In the genomic region with DNA sequence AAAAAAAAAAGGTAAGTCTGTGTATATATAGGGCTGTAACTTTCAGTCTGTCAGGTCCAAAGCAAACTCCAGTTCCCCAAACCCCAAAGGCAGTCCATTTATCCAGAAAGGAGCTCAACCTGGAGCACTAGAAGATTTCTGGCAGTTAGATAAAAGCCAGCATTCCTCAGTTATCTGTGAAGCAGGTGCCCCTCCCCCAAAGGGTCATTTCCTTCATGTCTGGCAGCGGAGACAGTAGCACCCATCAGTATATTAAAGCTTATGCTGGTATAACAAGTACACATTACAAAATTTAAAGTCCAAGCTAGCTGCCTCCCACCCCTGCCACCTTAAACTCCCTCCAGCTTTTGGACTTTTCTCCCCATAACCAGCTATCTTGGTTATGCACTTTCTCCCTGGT, we compare ENCODE assay signal across 20 mouse cellular contexts. TPM values are rescaled to one million over a fixed set of nuclear protein-coding genes. Genes with fewer than 3 reads are reported as not detected.
A peak's percentile ranks its signal among the peaks of the same experiment; 100 is the strongest.
DNase-seq lines count a peak whose midpoint lies in the region; ATAC-seq and TF ChIP-seq lines count a peak whose summit lies in the region.
"Had no signal": no experiment of that assay in that cellular context is flagged by ENCODE, and none has a peak within 500 bp of the region (broad histone marks: within the 10 kb centered on the region; RNA-seq: fewer than 3 reads in every experiment).

No protein-coding gene starts in this region.

- H3K4me2 ChIP-seq in heart, embryonic 11.5 days: peak overlapping the region; percentile 3; the same call in 1 of the 2 replicates
- no peak overlapping the region for H3K4me2 ChIP-seq in liver, embryonic 13.5 days
- H3K4me2 ChIP-seq in liver, postnatal 0 days (ENCODE audit: low read depth, low read length): no peak overlapping the region
- H3K4me2 ChIP-seq: embryonic facial prominence, embryonic 13.5 days; forebrain, embryonic 12.5 days; hindbrain, embryonic 15.5 days had no signal

- no peaks in the 10 kb centered on the region for H3K36me3 ChIP-seq in heart, embryonic 11.5 days (ENCODE audit: control insufficient read depth, insufficient read depth, low read length)
- H3K36me3 ChIP-seq in liver, embryonic 13.5 days: no peaks in the 10 kb centered on the region
- H3K36me3 ChIP-seq in liver, postnatal 0 days (replicated peaks; ENCODE audit: insufficient read depth, low read length): no peaks in the 10 kb centered on the region
- H3K36me3 ChIP-seq in ES-Bruce4 (ENCODE audit: control insufficient read depth, insufficient read depth, low read length, poor library complexity, severe bottlenecking): no peaks in the 10 kb centered on the region
- H3K36me3 ChIP-seq: embryonic facial prominence, embryonic 13.5 days; forebrain, embryonic 12.5 days; G1E; hindbrain, embryonic 10.5 days; hindbrain, embryonic 15.5 days had no signal

- no peak overlapping the region; the same call in 1 of the 2 replicates for H3K9ac ChIP-seq in heart, embryonic 11.5 days (ENCODE audit: low read depth, low read length)
- no peak overlapping the region for H3K9ac ChIP-seq in liver, embryonic 13.5 days
- no peak overlapping the region for H3K9ac ChIP-seq in liver, postnatal 0 days (replicated peaks)
- H3K9ac ChIP-seq in ES-Bruce4 (ENCODE audit: low read depth, poor library complexity, severe bottlenecking): no peak overlapping the region
- H3K9ac ChIP-seq: embryonic facial prominence, embryonic 13.5 days; forebrain, embryonic 12.5 days; hindbrain, embryonic 15.5 days had no signal

- TF ChIP-seq CTCF in liver, postnatal 0 days (IDR thresholded peaks at IDR 0.05; ENCODE audit: low read depth): no peak
- no peak for TF ChIP-seq CTCF in ES-Bruce4 (IDR thresholded peaks at IDR 0.05; ENCODE audit: low read depth, low read length)

- no peak overlapping the region for H3K27ac ChIP-seq in heart, embryonic 11.5 days (ENCODE audit: low read depth, low read length)
- H3K27ac ChIP-seq in liver, embryonic 13.5 days: peak overlapping the region; percentile 3; the same call in 1 of the 2 replicates
- no peak overlapping the region for H3K27ac ChIP-seq in liver, postnatal 0 days (ENCODE audit: low read depth)
- peak overlapping the region; percentile 37 for H3K27ac ChIP-seq in ES-Bruce4 (ENCODE audit: insufficient read depth, low read length)
- H3K27ac ChIP-seq: embryonic facial prominence, embryonic 13.5 days; forebrain, embryonic 12.5 days; hindbrain, embryonic 10.5 days; hindbrain, embryonic 15.5 days had no signal

- H3K27me3 ChIP-seq in heart, embryonic 11.5 days (ENCODE audit: control insufficient read depth, insufficient read depth, low read length): no peaks in the 10 kb centered on the region
- peaks cover 9% of the 10 kb centered on the region for H3K27me3 ChIP-seq in liver, embryonic 13.5 days
- H3K27me3 ChIP-seq in liver, postnatal 0 days (ENCODE audit: insufficient read depth, low read length): no peaks in the 10 kb centered on the region
- no peaks in the 10 kb centered on the region for H3K27me3 ChIP-seq in ES-Bruce4 (ENCODE audit: control insufficient read depth, insufficient read depth, low read length, poor library complexity, severe bottlenecking)
- H3K27me3 ChIP-seq: embryonic facial prominence, embryonic 13.5 days; hindbrain, embryonic 15.5 days had no signal

- peak; percentile 42 for DNase-seq in adrenal gland, postnatal 14 days
- DNase-seq in adrenal gland, adult 18-20 months (ENCODE audit: low spot score in 2 of 2): no peak
- DNase-seq in heart, adult 9 months (ENCODE audit: low spot score in 2 of 2): no peak
- DNase-seq in liver, embryonic 13.5 days: no peak
- no peak for DNase-seq in liver, postnatal 0 days
- DNase-seq in left cerebral cortex, adult 11 months (ENCODE audit: low spot score): no peak
- DNase-seq: cerebellum, adult 11 months; cerebellum, adult 8-10 months; cerebellum, postnatal 25 days; gastrocnemius, postnatal 10 days; kidney, adult 2 months had no signal

- no peak for ATAC-seq in heart, embryonic 11.5 days (replicated peaks; ENCODE audit: insufficient number of reproducible peaks, low FRiP score, low TSS enrichment)
- no peak for ATAC-seq in liver, embryonic 13.5 days (ENCODE audit: low read depth)
- no peak for ATAC-seq in liver, postnatal 0 days
- ATAC-seq: forebrain, embryonic 16.5 days; intestine, embryonic 16.5 days had no signal

- 16% methylated on average over 1 of the region's 1 CpGs for WGBS in heart, embryonic 11.5 days (ENCODE audit: insufficient replicate concordance)
- 21% methylated on average over 1 of the region's 1 CpGs for WGBS in liver, embryonic 13.5 days (ENCODE audit: insufficient replicate concordance)
- 16% methylated on average over 1 of the region's 1 CpGs for WGBS in liver, postnatal 0 days (ENCODE audit: insufficient replicate concordance)

- TF ChIP-seq EP300 in liver, postnatal 0 days (IDR thresholded peaks at IDR 0.05; ENCODE audit: low read depth): no peak
- TF ChIP-seq EP300 in ES-Bruce4 (IDR thresholded peaks at IDR 0.05; ENCODE audit: insufficient read depth, low read depth, low read length): no peak

- peaks cover 17% of the 10 kb centered on the region for H3K4me1 ChIP-seq in heart, embryonic 11.5 days (ENCODE audit: control insufficient read depth, insufficient read depth, low read length)
- H3K4me1 ChIP-seq in liver, embryonic 13.5 days (replicated peaks): peaks cover 34% of the 10 kb centered on the region
- H3K4me1 ChIP-seq in liver, postnatal 0 days (ENCODE audit: insufficient read depth): peaks cover 10% of the 10 kb centered on the region
- peaks cover 6% of the 10 kb centered on the region for H3K4me1 ChIP-seq in ES-Bruce4 (ENCODE audit: control insufficient read depth, insufficient read depth, low read length)

- no peak overlapping the region for H3K4me3 ChIP-seq in heart, embryonic 11.5 days (ENCODE audit: low read depth, low read length)
- H3K4me3 ChIP-seq in liver, embryonic 13.5 days (replicated peaks): no peak overlapping the region
- no peak overlapping the region for H3K4me3 ChIP-seq in liver, postnatal 0 days (ENCODE audit: low read depth, low read length)
- no peak overlapping the region for H3K4me3 ChIP-seq in ES-Bruce4 (ENCODE audit: low read depth, low read length)
- H3K4me3 ChIP-seq: embryonic facial prominence, embryonic 13.5 days; forebrain, embryonic 12.5 days; hindbrain, embryonic 10.5 days; hindbrain, embryonic 15.5 days had no signal

- no peak for TF ChIP-seq POLR2A in ES-Bruce4 (IDR thresholded peaks at IDR 0.05; ENCODE audit: insufficient read depth, low read length)

- no peaks in the 10 kb centered on the region for H3K9me3 ChIP-seq in heart, embryonic 11.5 days (replicated peaks; ENCODE audit: control insufficient read depth, low read length)
- no peaks in the 10 kb centered on the region for H3K9me3 ChIP-seq in liver, embryonic 13.5 days (replicated peaks)
- H3K9me3 ChIP-seq in liver, postnatal 0 days (ENCODE audit: low read length): no peaks in the 10 kb centered on the region
- no peaks in the 10 kb centered on the region for H3K9me3 ChIP-seq in ES-Bruce4 (replicated peaks; ENCODE audit: control insufficient read depth, insufficient read depth, low read length, poor library complexity, severe bottlenecking)
- H3K9me3 ChIP-seq: embryonic facial prominence, embryonic 13.5 days; forebrain, embryonic 12.5 days; G1E; hindbrain, embryonic 10.5 days; hindbrain, embryonic 15.5 days had no signal

RNA-seq across cellular contexts. Expression of gene Tnfsfm13, which starts 3.7 kb away (rescaled TPM):
- 3.9 and 4.6 TPM in 2 replicates for total RNA-seq in adrenal gland, postnatal 14 days (2021)
- 1 to 10 TPM; 3.6 to 4.9 TPM for total RNA-seq in adrenal gland, adult 18-20 months (2021)
- polyA plus RNA-seq in heart, embryonic 11.5 days (2014; fragmentation: Nextera tagmentation; extraction: Ambion mirVana): 3.0 and 4.2 TPM in 2 replicates
- polyA plus RNA-seq in liver, embryonic 13.5 days (2015; fragmentation: Nextera tagmentation; extraction: Ambion mirVana): 1.1 and 1.4 TPM in 2 replicates
- polyA plus RNA-seq in liver, postnatal 0 days (2015; fragmentation: Nextera tagmentation; extraction: Ambion mirVana): 1.1 and 1.4 TPM in 2 replicates
- 1.9 and 3.6 TPM in 2 replicates for polyA plus RNA-seq in ES-Bruce4 (2011; ENCODE audit: insufficient read depth, insufficient read length, low read depth, missing spikeins)
- total RNA-seq: G1E had no signal
- polyA plus RNA-seq: G1E had no signal

RNA-seq across cellular contexts. Expression of gene Tnfsf12, which starts 3.9 kb away (rescaled TPM):
- total RNA-seq in adrenal gland, postnatal 14 days (2021): 20.3 and 21.5 TPM in 2 replicates
- total RNA-seq in adrenal gland, adult 18-20 months (2021): 10 to 100 TPM; 23.7 to 26.2 TPM
- polyA plus RNA-seq in heart, embryonic 11.5 days (2014; fragmentation: Nextera tagmentation; extraction: Ambion mirVana): 4.4 TPM in 2 replicates
- 2.1 and 2.6 TPM in 2 replicates for polyA plus RNA-seq in liver, embryonic 13.5 days (2015; fragmentation: Nextera tagmentation; extraction: Ambion mirVana)
- polyA plus RNA-seq in liver, postnatal 0 days (2015; fragmentation: Nextera tagmentation; extraction: Ambion mirVana): 2.8 and 3.6 TPM in 2 replicates
- 3.4 and 4.1 TPM in 2 replicates for polyA plus RNA-seq in ES-Bruce4 (2011; ENCODE audit: insufficient read depth, insufficient read length, low read depth, missing spikeins)
- total RNA-seq: G1E had no signal
- polyA plus RNA-seq: G1E had no signal

RNA-seq across cellular contexts. Expression of gene Tnfsf13, which starts 14.0 kb away (rescaled TPM):
- total RNA-seq in adrenal gland, postnatal 14 days (2021): 2.7 and 4.0 TPM in 2 replicates
- total RNA-seq in adrenal gland, adult 18-20 months (2021): 1 to 10 TPM; 2.8 to 5.3 TPM
- 0.24 TPM in 1 of 2 replicates, not detected in the other for polyA plus RNA-seq in heart, embryonic 11.5 days (2014; fragmentation: Nextera tagmentation; extraction: Ambion mirVana)
- 0.10 TPM in 1 of 2 replicates, not detected in the other for polyA plus RNA-seq in liver, embryonic 13.5 days (2015; fragmentation: Nextera tagmentation; extraction: Ambion mirVana)
- 0.46 and 0.83 TPM in 2 replicates for polyA plus RNA-seq in liver, postnatal 0 days (2015; fragmentation: Nextera tagmentation; extraction: Ambion mirVana)
- 1.3 and 2.9 TPM in 2 replicates for polyA plus RNA-seq in ES-Bruce4 (2011; ENCODE audit: insufficient read depth, insufficient read length, low read depth, missing spikeins)
- total RNA-seq: G1E had no signal
- polyA plus RNA-seq: G1E had no signal

RNA-seq across cellular contexts. Expression of gene Senp3, which starts 17.7 kb away (rescaled TPM):
- total RNA-seq in adrenal gland, postnatal 14 days (2021): 71.6 and 72.4 TPM in 2 replicates
- 10 to 100 TPM; 69.0 to 79.8 TPM for total RNA-seq in adrenal gland, adult 18-20 months (2021)
- 70.2 and 81.4 TPM in 2 replicates for polyA plus RNA-seq in heart, embryonic 11.5 days (2014; fragmentation: Nextera tagmentation; extraction: Ambion mirVana)
- 37.3 and 38.6 TPM in 2 replicates for polyA plus RNA-seq in liver, embryonic 13.5 days (2015; fragmentation: Nextera tagmentation; extraction: Ambion mirVana)
- 14.5 and 15.2 TPM in 2 replicates for polyA plus RNA-seq in liver, postnatal 0 days (2015; fragmentation: Nextera tagmentation; extraction: Ambion mirVana)
- polyA plus RNA-seq in ES-Bruce4 (2011; ENCODE audit: insufficient read depth, insufficient read length, low read depth, missing spikeins): 198 and 221 TPM in 2 replicates

RNA-seq across cellular contexts. Expression of gene Eif4a1, which starts 27.4 kb away (rescaled TPM):
- total RNA-seq in adrenal gland, postnatal 14 days (2021): 642 and 752 TPM in 2 replicates
- total RNA-seq in adrenal gland, adult 18-20 months (2021): 100 to 1,000 TPM; 584 to 655 TPM
- polyA plus RNA-seq in heart, embryonic 11.5 days (2014; fragmentation: Nextera tagmentation; extraction: Ambion mirVana): 530 and 592 TPM in 2 replicates
- polyA plus RNA-seq in liver, embryonic 13.5 days (2015; fragmentation: Nextera tagmentation; extraction: Ambion mirVana): 351 and 453 TPM in 2 replicates
- polyA plus RNA-seq in liver, postnatal 0 days (2015; fragmentation: Nextera tagmentation; extraction: Ambion mirVana): 199 and 203 TPM in 2 replicates
- polyA plus RNA-seq in ES-Bruce4 (2011; ENCODE audit: insufficient read depth, insufficient read length, low read depth, missing spikeins): 1,464 and 1,502 TPM in 2 replicates

Comparison
In these comparisons a context has a peak if more than half of its experiments do, and no peak if none do; other contexts are left out.
1. H3K27ac ChIP-seq: peak in liver, embryonic 13.5 days (single experiment) and ES-Bruce4 (single experiment); none in heart, embryonic 11.5 days (single experiment) and liver, postnatal 0 days (single experiment).